Mouse (Mus musculus): ENCODE results near the gene Mpo. TPM values are rescaled to one million over a fixed set of nuclear protein-coding genes. Genes with fewer than 3 reads are reported as not detected.

The Mpo gene
- polyA plus RNA-seq (2015; fragmentation: Nextera tagmentation; extraction: Ambion mirVana): 11.1 and 23.1 TPM in 2 replicates

GRCm38 (mm10) chr11:87793460-87793859, at the start of gene Mpo:
Gene Mpo, plus strand, starts transcription at chr11:87793581.
- H3K9me3 ChIP-seq: no peaks in the 10 kb centered on the region
- ATAC-seq (ENCODE audit: insufficient read depth, low FRiP score, low read depth): no peak
- H3K4me1 ChIP-seq: no peaks in the 10 kb centered on the region
- no peak within 1 kb of the TSS for H3K9ac ChIP-seq
- no peak within 1 kb of the TSS for H3K4me2 ChIP-seq
- H3K27me3 ChIP-seq (replicated peaks): no peaks in the 10 kb centered on the region
- H3K27ac ChIP-seq: no peak within 1 kb of the TSS
- whole genome bisulfite sequencing: 45% methylated on average over 3 of the region's 3 CpGs
- H3K36me3 ChIP-seq: no peaks in the 10 kb centered on the region
- H3K4me3 ChIP-seq (replicated peaks): no peak within 1 kb of the TSS

DNA sequence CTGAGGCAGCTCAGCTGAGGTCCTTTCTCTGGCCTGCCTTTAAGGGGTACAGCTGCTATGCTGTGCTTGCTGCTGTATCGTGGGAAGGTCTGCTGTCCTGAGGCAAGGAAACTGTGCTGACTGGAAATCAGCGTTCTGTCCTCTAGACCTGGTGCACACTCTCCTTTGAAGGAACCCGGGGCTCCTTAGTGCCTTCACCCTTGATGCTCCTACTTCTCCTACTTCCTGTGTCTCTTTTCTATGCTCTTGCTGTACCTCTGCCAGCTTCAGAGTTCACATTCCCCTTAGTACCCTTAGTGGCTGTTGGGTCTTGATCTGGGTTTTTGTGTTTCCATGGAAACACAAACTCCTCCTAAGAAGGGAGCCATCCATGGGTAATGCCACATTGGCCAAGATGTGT, 49.7 kb upstream of the Mpo start:
- H3K9ac ChIP-seq: no peak overlapping the region
- no peak for ATAC-seq (ENCODE audit: insufficient read depth, low FRiP score, low read depth)

GRCm38 (mm10) chr11:87744964-87745363, 48.4 kb upstream of the Mpo start:
- no peaks in the 10 kb centered on the region for H3K27me3 ChIP-seq (replicated peaks)
- ATAC-seq (ENCODE audit: insufficient read depth, low FRiP score, low read depth): no peak
- no peak overlapping the region for H3K4me3 ChIP-seq (replicated peaks)
- no peaks in the 10 kb centered on the region for H3K9me3 ChIP-seq
- no peak overlapping the region for H3K9ac ChIP-seq
- H3K4me2 ChIP-seq: no peak overlapping the region
- no peak overlapping the region for H3K27ac ChIP-seq
- H3K4me1 ChIP-seq: peaks cover 5% of the 10 kb centered on the region; the same call in 1 of the 2 replicates
- 82% methylated on average over 4 of the region's 4 CpGs for WGBS
- H3K36me3 ChIP-seq: peaks cover 20% of the 10 kb centered on the region

More for the DNA sequence above, 49.7 kb upstream of the Mpo start:
- Histone ChIP-seq H3K4me1 (no peaks in the 10 kb centered on the region), H3K4me2 (no peak overlapping the region), H3K36me3 (peaks cover 20% of the 10 kb centered on the region), H3K27ac (no peak overlapping the region), H3K4me3 (replicated peaks) (no peak overlapping the region), H3K9me3 (no peaks in the 10 kb centered on the region), H3K27me3 (replicated peaks) (no peaks in the 10 kb centered on the region)
- WGBS: 100% methylated on average over 3 of the region's 3 CpGs

DNA sequence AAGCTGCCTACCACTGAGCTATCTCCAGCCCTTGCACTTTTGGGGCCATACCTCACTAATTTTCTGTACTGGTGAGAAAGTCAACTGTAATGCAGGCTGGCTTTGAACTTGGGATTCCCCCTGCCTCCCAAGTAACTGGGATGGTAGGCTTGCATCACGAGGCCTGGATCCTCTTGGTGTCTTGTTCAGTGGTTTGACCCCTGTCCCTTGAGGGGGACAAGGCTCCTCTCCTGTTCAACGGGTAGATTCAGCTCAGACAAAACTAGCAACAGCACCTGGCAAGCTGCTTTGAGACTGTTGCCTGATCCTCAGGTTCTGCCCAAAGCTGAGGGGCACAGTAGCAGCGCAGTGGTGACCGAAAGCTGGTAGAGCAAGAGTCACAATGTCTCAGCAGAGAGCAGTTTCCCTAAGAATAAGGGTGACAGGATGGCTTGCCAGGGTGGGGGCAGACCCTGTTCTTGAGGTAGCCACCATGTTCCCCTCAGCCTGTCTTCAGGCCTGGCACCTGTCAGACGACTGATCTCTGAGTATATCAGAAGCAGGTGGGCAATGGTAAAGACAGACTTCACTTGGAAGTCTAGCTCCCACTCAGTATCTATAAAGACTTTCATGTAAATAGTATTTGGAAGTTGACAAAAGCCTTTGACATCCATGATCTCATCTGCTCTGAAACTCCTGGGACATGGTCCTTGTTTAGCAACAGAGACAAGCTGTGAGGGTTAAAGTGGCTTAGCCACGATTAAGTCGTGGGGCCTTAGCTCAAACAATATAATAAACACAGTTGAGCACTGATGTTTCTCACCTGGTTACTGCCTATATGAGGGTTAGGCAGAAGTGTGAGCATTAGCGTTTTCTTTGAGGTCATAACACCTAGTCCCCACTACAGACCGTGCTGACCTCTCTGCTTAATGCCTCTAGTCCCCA, 47.5 kb upstream of the Mpo start:
- Histone ChIP-seq H3K4me2 (no peak overlapping the region), H3K27ac (no peak overlapping the region), H3K27me3 (replicated peaks) (no peaks in the 10 kb centered on the region), H3K36me3 (peaks cover 13% of the 10 kb centered on the region), H3K9ac (no peak overlapping the region), H3K4me1 (peaks cover 5% of the 10 kb centered on the region; the same call in 1 of the 2 replicates), H3K4me3 (replicated peaks) (no peak overlapping the region), H3K9me3 (no peaks in the 10 kb centered on the region)
- ATAC-seq (ENCODE audit: insufficient read depth, low FRiP score, low read depth): no peak
- WGBS: 66% methylated on average over 9 of the region's 9 CpGs

DNA sequence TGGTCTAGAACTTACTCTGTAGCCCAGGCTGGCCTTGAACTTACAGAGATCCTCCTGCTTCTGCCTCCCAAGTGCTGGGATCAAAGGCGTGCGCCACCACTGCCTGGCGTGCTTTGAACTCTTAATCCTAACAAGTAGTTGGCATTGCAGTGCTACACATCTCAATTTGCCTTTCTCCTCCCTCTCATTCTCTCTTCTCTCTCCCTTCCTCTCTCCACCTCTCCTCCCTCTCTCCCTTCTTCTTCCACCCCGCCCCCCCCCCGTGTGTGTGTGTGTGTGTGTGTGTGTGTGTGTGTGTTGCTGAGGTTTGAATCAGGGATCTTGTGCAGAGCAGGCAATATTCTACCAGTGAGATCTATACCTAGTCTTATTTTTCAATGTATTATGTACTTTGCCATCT, 46.1 kb upstream of the Mpo start:
- no peak for ATAC-seq (ENCODE audit: insufficient read depth, low FRiP score, low read depth)

GRCm38 (mm10) chr11:87747716-87748115, 45.7 kb upstream of the Mpo start:
- Histone ChIP-seq H3K27ac (no peak overlapping the region), H3K4me1 (peaks cover 5% of the 10 kb centered on the region; the same call in 1 of the 2 replicates), H3K4me2 (no peak overlapping the region), H3K27me3 (replicated peaks) (no peaks in the 10 kb centered on the region), H3K9me3 (no peaks in the 10 kb centered on the region), H3K4me3 (replicated peaks) (no peak overlapping the region), H3K9ac (no peak overlapping the region), H3K36me3 (peaks cover 11% of the 10 kb centered on the region)
- no peak for ATAC-seq (ENCODE audit: insufficient read depth, low FRiP score, low read depth)
- 92% methylated on average over 7 of the region's 7 CpGs for WGBS

More for the DNA sequence above, 46.1 kb upstream of the Mpo start:
- Histone ChIP-seq H3K9me3 (no peaks in the 10 kb centered on the region), H3K27ac (no peak overlapping the region), H3K4me2 (no peak overlapping the region), H3K27me3 (replicated peaks) (no peaks in the 10 kb centered on the region), H3K9ac (no peak overlapping the region), H3K4me1 (peaks cover 5% of the 10 kb centered on the region; the same call in 1 of the 2 replicates), H3K4me3 (replicated peaks) (no peak overlapping the region), H3K36me3 (peaks cover 13% of the 10 kb centered on the region)
- WGBS: 87% methylated on average over 5 of the region's 5 CpGs

DNA sequence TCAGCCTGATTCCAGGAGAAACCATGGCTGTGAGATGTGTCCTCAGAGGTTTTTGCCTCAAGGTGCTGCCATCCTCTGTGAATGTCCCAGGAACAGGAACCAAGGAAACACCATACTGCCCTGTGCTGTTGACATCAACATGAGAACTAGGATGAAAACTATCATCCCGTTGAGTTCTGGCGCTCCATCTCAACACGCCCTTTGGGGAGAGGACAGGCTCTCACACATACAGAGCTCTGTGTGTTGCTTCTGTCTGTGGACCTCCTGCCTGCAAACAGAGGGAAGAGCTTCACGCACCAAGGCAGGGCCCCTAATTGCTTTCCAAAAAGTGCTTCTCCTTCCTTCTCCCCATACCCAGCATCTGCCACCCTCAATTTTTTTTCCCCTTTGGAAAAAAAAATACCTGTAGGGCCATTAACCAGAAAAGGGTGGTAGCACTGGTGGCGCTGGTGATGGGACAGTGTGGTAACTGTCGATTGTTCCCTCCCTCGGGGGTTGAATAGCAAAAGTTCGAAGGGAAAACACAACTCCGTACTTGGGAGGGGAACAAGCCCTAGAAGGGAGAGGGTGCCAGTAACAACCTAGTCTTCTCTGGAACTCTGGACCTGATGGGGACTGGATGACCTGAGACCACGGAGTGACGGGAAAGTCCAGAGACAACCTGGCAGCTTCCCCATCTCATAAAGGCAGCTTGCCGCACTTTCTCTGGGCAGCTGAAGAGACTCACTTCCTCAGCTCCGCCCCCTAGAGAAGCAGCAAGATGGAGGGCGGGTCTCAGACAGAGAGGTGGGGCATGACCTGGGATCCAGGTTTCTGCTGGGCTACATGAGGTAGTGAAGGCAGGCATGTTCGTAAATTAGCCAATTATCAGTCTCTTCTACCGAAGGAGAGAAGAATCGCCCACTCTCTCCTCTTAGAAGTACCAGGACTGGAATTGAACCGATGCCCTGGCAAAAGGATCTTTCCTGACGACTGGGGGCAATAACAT, 45.0 kb upstream of the Mpo start:
- Histone ChIP-seq H3K9ac (no peak overlapping the region), H3K27ac (peak overlapping the region; percentile 68; the same call in 1 of the 2 replicates), H3K4me1 (peaks cover 5% of the 10 kb centered on the region; the same call in 1 of the 2 replicates), H3K36me3 (peaks cover 9% of the 10 kb centered on the region), H3K4me2 (peak overlapping the region; percentile 30), H3K9me3 (no peaks in the 10 kb centered on the region), H3K4me3 (replicated peaks) (0 out of 2 replicates have a peak overlapping the region, but pooled peaks have one; percentile 2), H3K27me3 (replicated peaks) (no peaks in the 10 kb centered on the region)
- WGBS: 29% methylated on average over 19 of the region's 19 CpGs
- peak; percentile 67; the same call in 1 of the 2 replicates for ATAC-seq (ENCODE audit: insufficient read depth, low FRiP score, low read depth)

GRCm38 (mm10) chr11:87749192-87750042, 44.0 kb upstream of the Mpo start:
- peak overlapping the region; percentile 68; the same call in 1 of the 2 replicates for H3K27ac ChIP-seq
- ATAC-seq (ENCODE audit: insufficient read depth, low FRiP score, low read depth): peak; percentile 73
- H3K9me3 ChIP-seq: no peaks in the 10 kb centered on the region
- H3K36me3 ChIP-seq: peaks cover 2% of the 10 kb centered on the region; the same call in 1 of the 2 replicates
- H3K4me1 ChIP-seq: peaks cover 5% of the 10 kb centered on the region; the same call in 1 of the 2 replicates
- WGBS: 39% methylated on average over 18 of the region's 18 CpGs
- H3K4me3 ChIP-seq (replicated peaks): no peak overlapping the region
- H3K4me2 ChIP-seq: peak overlapping the region; percentile 5; the same call in 1 of the 2 replicates
- H3K9ac ChIP-seq: no peak overlapping the region
- H3K27me3 ChIP-seq (replicated peaks): no peaks in the 10 kb centered on the region

DNA sequence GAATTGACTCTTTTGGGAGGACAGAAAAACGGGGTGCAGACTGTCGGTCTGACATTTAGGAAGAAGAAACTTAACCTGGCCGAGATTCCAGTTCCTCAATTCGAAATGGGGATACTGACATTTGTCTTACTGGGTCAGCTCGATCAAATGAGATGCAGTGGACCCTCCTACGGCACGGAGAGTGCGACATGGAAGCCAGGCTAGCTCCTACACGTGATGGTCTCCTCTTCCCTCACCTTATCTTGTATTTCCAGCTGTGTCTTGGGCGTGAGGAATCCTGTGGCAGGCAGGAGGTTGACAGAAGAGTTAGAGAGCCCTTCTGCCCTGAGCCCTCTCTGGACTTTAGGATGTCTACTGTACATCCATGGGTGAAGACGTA, 43.3 kb upstream of the Mpo start:
- H3K27ac ChIP-seq: peak overlapping the region; percentile 55; the same call in 1 of the 2 replicates

GRCm38 (mm10) chr11:87750521-87750920, 42.9 kb upstream of the Mpo start:
- ATAC-seq (ENCODE audit: insufficient read depth, low FRiP score, low read depth): no peak
- H3K27ac ChIP-seq: no peak overlapping the region
- peaks cover 5% of the 10 kb centered on the region; the same call in 1 of the 2 replicates for H3K4me1 ChIP-seq
- WGBS: 56% methylated on average over 3 of the region's 3 CpGs
- no peak overlapping the region for H3K9ac ChIP-seq
- H3K27me3 ChIP-seq (replicated peaks): no peaks in the 10 kb centered on the region
- H3K36me3 ChIP-seq: no peaks in the 10 kb centered on the region
- no peaks in the 10 kb centered on the region for H3K9me3 ChIP-seq
- no peak overlapping the region for H3K4me2 ChIP-seq
- no peak overlapping the region for H3K4me3 ChIP-seq (replicated peaks)

More for the DNA sequence above, 43.3 kb upstream of the Mpo start:
- no peaks in the 10 kb centered on the region for H3K9me3 ChIP-seq
- no peaks in the 10 kb centered on the region for H3K27me3 ChIP-seq (replicated peaks)
- no peak overlapping the region for H3K4me3 ChIP-seq (replicated peaks)
- H3K4me2 ChIP-seq: no peak overlapping the region
- peak; percentile 74 for ATAC-seq (ENCODE audit: insufficient read depth, low FRiP score, low read depth)
- no peak overlapping the region for H3K9ac ChIP-seq
- 72% methylated on average over 11 of the region's 11 CpGs for WGBS
- H3K4me1 ChIP-seq: peaks cover 5% of the 10 kb centered on the region; the same call in 1 of the 2 replicates
- no peaks in the 10 kb centered on the region for H3K36me3 ChIP-seq
